Mouse (Mus musculus) CH12.LX (cell line): ENCODE results near the gene Armcx5. TPM values are rescaled to one million over a fixed set of nuclear protein-coding genes. Genes with fewer than 3 reads are reported as not detected.
A peak's percentile ranks its signal among the peaks of the same experiment; 100 is the strongest.

Experiments used
- DNase-seq: peaks from one replicate; pipeline ENCODE4 v3.0.0-alpha.2; 2013; ENCODE audit errors: extremely low read depth
- H3K27ac ChIP-seq: 2 replicates; pipeline ENCODE4 v1.5.1; 2012; ENCODE audit warnings: low read depth, mild to moderate bottlenecking, control low read depth, moderate library complexity; ENCODE audit not compliant: insufficient read depth
- H3K27me3 ChIP-seq: replicated peaks from 2 replicates; pipeline ENCODE3; 2012; ENCODE audit warnings: inconsistent platforms
- H3K36me3 ChIP-seq, 2 experiments: replicated peaks in 1 of 2; 2 replicates each; pipeline versions ENCODE3 to v1.6.1; 2012; ENCODE audit warnings: inconsistent platforms in 1 of 2, low read length in 1 of 2, mild to moderate bottlenecking in 1 of 2, mixed read lengths in 1 of 2, moderate library complexity in 1 of 2; ENCODE audit not compliant: control insufficient read depth in 1 of 2, insufficient read depth in 1 of 2
- H3K4me1 ChIP-seq, 2 experiments: 2 replicates each; pipeline ENCODE4 v1.6.1; 2012; ENCODE audit warnings: inconsistent platforms in 1 of 2, moderate library complexity in 1 of 2; ENCODE audit not compliant: insufficient read depth in 2 of 2, control insufficient read depth in 1 of 2
- H3K4me2 ChIP-seq: 2 replicates; pipeline ENCODE4 v1.6.1; 2012; ENCODE audit warnings: low read depth, mild to moderate bottlenecking, control low read depth; ENCODE audit not compliant: poor library complexity, insufficient read depth, severe bottlenecking
- H3K4me3 ChIP-seq, 3 experiments: fragments of 150-350 bp in 1 of 3; sonication (generic) in 1 of 3; replicated peaks in 1 of 3; 2 replicates each; pipeline versions ENCODE3 to v1.5.1; 2011 to 2012; ENCODE audit warnings: low read depth in 2 of 3, low read length in 2 of 3, mild to moderate bottlenecking in 2 of 3, moderate library complexity in 2 of 3, control low read depth in 1 of 3, improper control_type of control experiment in 1 of 3, inconsistent platforms in 1 of 3, mixed read lengths in 1 of 3; ENCODE audit not compliant: poor library complexity in 1 of 3
- H3K79me2 ChIP-seq: replicated peaks from 2 replicates; pipeline ENCODE4 v1.6.1; 2012; ENCODE audit warnings: mild to moderate bottlenecking, moderate library complexity; ENCODE audit not compliant: control insufficient read depth, poor library complexity, insufficient read depth, severe bottlenecking; ENCODE audit errors: extremely low read depth
- H3K9ac ChIP-seq: 2 replicates; pipeline ENCODE4 v1.6.1; 2012; ENCODE audit warnings: low read depth, mild to moderate bottlenecking, control low read depth, moderate library complexity; ENCODE audit not compliant: insufficient read depth
- H3K9me3 ChIP-seq: replicated peaks from 2 replicates; pipeline ENCODE3; 2012; ENCODE audit warnings: low read length, inconsistent platforms, mixed read lengths
- CHD2 ChIP-seq: IDR thresholded peaks from 2 replicates; pipeline ENCODE4 v1.6.1; 2011; ENCODE audit warnings: low read length, improper control_type of control experiment
- CTCF ChIP-seq, 2 experiments: IDR thresholded peaks in 1 of 2; conservative IDR thresholded peaks in 1 of 2; 2 replicates each; pipeline ENCODE4 v1.5.1; 2011 to 2012; ENCODE audit warnings: low read depth in 2 of 2, low read length in 2 of 2, improper control_type of control experiment in 1 of 2, inconsistent platforms in 1 of 2, mild to moderate bottlenecking in 1 of 2, moderate library complexity in 1 of 2
- ELF1 ChIP-seq: IDR thresholded peaks from 2 replicates; pipeline ENCODE4 v1.6.1; 2014; ENCODE audit warnings: low read depth, mild to moderate bottlenecking, inconsistent platforms, low read length, improper control_type of control experiment
- GABPA ChIP-seq: IDR thresholded peaks from 2 replicates; pipeline ENCODE4 v1.6.1; 2012; ENCODE audit warnings: low read depth, low read length, improper control_type of control experiment, inconsistent platforms; ENCODE audit not compliant: insufficient replicate concordance
- HCFC1 ChIP-seq: IDR thresholded peaks from 2 replicates; pipeline ENCODE4 v1.6.1; 2012; ENCODE audit warnings: low read depth, mild to moderate bottlenecking, inconsistent platforms, low read length, improper control_type of control experiment
- JUND ChIP-seq: conservative IDR thresholded peaks from 2 replicates; pipeline ENCODE4 v1.6.1; 2011; ENCODE audit warnings: low read depth, low read length, improper control_type of control experiment
- MAFK ChIP-seq: IDR thresholded peaks from 2 replicates; pipeline ENCODE4 v1.6.1; 2011; ENCODE audit warnings: low read length, improper control_type of control experiment; ENCODE audit not compliant: insufficient replicate concordance
- MXI1 ChIP-seq: IDR thresholded peaks from 2 replicates; pipeline ENCODE4 v1.6.1; 2011; ENCODE audit warnings: mild to moderate bottlenecking, low read depth, low read length, improper control_type of control experiment
- NELFE ChIP-seq: IDR thresholded peaks from 2 replicates; pipeline ENCODE4 v1.6.1; 2011; ENCODE audit warnings: low read depth, low read length, improper control_type of control experiment
- PAX5 ChIP-seq: IDR thresholded peaks from 2 replicates; pipeline ENCODE4 v1.6.1; 2012; ENCODE audit warnings: low read length, inconsistent platforms, mixed read lengths
- POLR2AphosphoS2 ChIP-seq: IDR thresholded peaks from 2 replicates; pipeline ENCODE4 v1.6.1; 2011; ENCODE audit warnings: low read depth, low read length, improper control_type of control experiment
- RAD21 ChIP-seq: IDR thresholded peaks from 2 replicates; pipeline ENCODE4 v1.6.1; 2011; ENCODE audit warnings: low read depth, mild to moderate bottlenecking, low read length, improper control_type of control experiment, moderate library complexity
- SMC3 ChIP-seq: IDR thresholded peaks from 2 replicates; pipeline ENCODE4 v1.6.1; 2011; ENCODE audit warnings: low read depth, low read length, improper control_type of control experiment
- TCF12 ChIP-seq: IDR thresholded peaks from 2 replicates; pipeline ENCODE4 v1.6.1; 2014; ENCODE audit warnings: low read depth, mild to moderate bottlenecking, inconsistent platforms, low read length, improper control_type of control experiment
- USF1 ChIP-seq: IDR thresholded peaks from 2 replicates; pipeline ENCODE4 v1.6.1; 2014; ENCODE audit warnings: low read depth, mild to moderate bottlenecking, inconsistent platforms, low read length, improper control_type of control experiment
- USF2 ChIP-seq: conservative IDR thresholded peaks from 2 replicates; pipeline ENCODE4 v1.6.1; 2011; ENCODE audit warnings: low read depth, low read length, improper control_type of control experiment
- ZC3H11A ChIP-seq: IDR thresholded peaks from 2 replicates; pipeline ENCODE4 v1.6.1; 2012; ENCODE audit warnings: low read depth, mild to moderate bottlenecking, inconsistent platforms, low read length, improper control_type of control experiment
- ZKSCAN1 ChIP-seq: IDR thresholded peaks from 2 replicates; pipeline ENCODE4 v1.6.1; 2012; ENCODE audit warnings: low read depth, inconsistent platforms, low read length, improper control_type of control experiment, borderline replicate concordance
- ZMIZ1 ChIP-seq: IDR thresholded peaks from 2 replicates; pipeline ENCODE4 v1.6.1; 2012; ENCODE audit warnings: low read depth, mild to moderate bottlenecking, inconsistent platforms, low read length, improper control_type of control experiment
- ZNF384 ChIP-seq: IDR thresholded peaks from 2 replicates; pipeline ENCODE4 v1.6.1; 2012; ENCODE audit warnings: low read depth, low read length, improper control_type of control experiment, inconsistent platforms
- dilution Hi-C: fragments of 300-500 bp; cut with MboI; formaldehyde crosslinking; loops from 2 replicates; pipeline ENCODE4 v1.14.3; 2020; ENCODE audit warnings: low sequenced_read_pairs; ENCODE audit not compliant: extremely low pct_unique_long_range_greater_than_20kb, extremely low pct_ligation_motif_present
- in situ Hi-C: fragments of 300-500 bp; cut with MboI; formaldehyde crosslinking; loops from 3 replicates; pipeline ENCODE4 v1.14.3; 2019; ENCODE audit warnings: low sequenced_read_pairs, low pct_ligation_motif_present, low pct_unique_long_range_greater_than_20kb, mixed read lengths
- polyA plus RNA-seq: library from polyadenylated mRNA; unstranded; fragments of >175 nt; gene quantifications from 2 replicates; pipeline ENCODE4 v1.2.1, GENCODE M21; 2012; ENCODE audit warnings: low read depth; ENCODE audit not compliant: insufficient read length
- total RNA-seq, 2 experiments: library from RNA; depleted of rRNA; stranded (reverse); fragments of 300-350 nt in 1 of 2; fragments of >200 nt in 1 of 2; gene quantifications; 2 replicates each; pipeline ENCODE4 v1.2.3; 2012 to 2014

Gene Armcx5
- total and polyA plus RNA-seq, 3 experiments = 5.6 to 10.9 (median 7.5) TPM

DNA sequence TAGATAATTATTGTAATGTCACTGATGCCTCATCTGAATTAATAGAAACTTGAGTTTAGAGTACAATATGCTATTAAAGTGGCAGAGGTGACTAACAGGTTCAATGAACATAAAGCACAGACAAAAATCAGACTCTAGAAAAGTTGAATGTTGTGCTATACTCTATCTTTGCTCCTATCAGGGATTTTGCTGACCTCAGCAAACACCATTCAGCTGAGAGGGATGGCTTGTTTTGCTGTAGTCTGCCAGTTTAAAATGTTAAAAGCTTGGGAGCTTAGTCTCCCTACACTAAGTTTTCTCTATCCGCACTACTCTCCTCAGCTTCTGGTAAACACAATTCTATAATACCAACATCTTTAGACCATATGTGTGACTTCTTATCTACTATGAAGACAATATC is 39.4 kb upstream of the Armcx5 start:
- TF ChIP-seq ELF1 = no peak
- no peak for TF ChIP-seq ZNF384
- TF ChIP-seq MAFK = peak; percentile 87
- H3K9ac ChIP-seq = no peak overlapping the region
- H3K4me2 ChIP-seq = no peak overlapping the region
- no peak overlapping the region for H3K27ac ChIP-seq
- no peaks in the 10 kb centered on the region for H3K4me1 ChIP-seq
- no peak overlapping the region for H3K4me3 ChIP-seq
- dilution Hi-C loops (no loop called here), in situ Hi-C loops (no loop called here)
- no peaks in the 10 kb centered on the region for H3K36me3 ChIP-seq
- no peak for DNase-seq
- H3K9me3 ChIP-seq = no peaks in the 10 kb centered on the region
- H3K27me3 ChIP-seq = no peaks in the 10 kb centered on the region
- no peaks in the 10 kb centered on the region for H3K79me2 ChIP-seq

DNA sequence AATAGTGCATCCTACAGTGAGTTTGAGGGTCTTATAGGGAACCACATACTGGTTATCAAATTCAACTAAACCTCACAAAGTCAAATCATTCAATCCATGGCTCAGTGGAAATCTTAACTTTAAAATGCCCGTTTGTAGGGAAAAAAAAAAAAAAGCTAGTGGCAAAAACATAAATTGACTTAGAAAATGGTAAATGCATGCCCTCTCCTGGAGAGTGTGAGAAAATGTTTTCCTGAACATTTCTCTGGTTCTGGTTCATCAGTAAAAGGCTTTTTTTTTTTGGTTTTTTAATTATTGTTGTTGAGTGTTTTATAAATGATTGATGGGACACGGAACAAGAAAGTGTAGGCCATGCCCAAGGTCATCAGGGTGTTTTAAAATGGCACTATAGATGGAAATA is 38.2 kb upstream of the Armcx5 start:
- no peak for DNase-seq
- Histone ChIP-seq H3K36me3 (no peaks in the 10 kb centered on the region), H3K4me2 (no peak overlapping the region), H3K9ac (no peak overlapping the region), H3K27ac (no peak overlapping the region), H3K9me3 (no peaks in the 10 kb centered on the region), H3K4me3 (no peak overlapping the region), H3K4me1 (no peaks in the 10 kb centered on the region), H3K27me3 (no peaks in the 10 kb centered on the region), H3K79me2 (no peaks in the 10 kb centered on the region)
- TF ChIP-seq ZC3H11A (no peak), USF1 (no peak), GABPA (no peak), RAD21 (peak; percentile 48), TCF12 (no peak), PAX5 (no peak), ZMIZ1 (no peak), USF2 (no peak), ZNF384 (peak; percentile 93), MXI1 (no peak), JUND (no peak), ZKSCAN1 (no peak), CHD2 (no peak), CTCF (conservative IDR thresholded peaks at IDR 0.05 in 1 of 2, IDR thresholded peaks at IDR 0.05 in 1 of 2; ENCODE audit: low read depth in 2 of 2, low read length in 2 of 2) (peak in 1 of 2 experiments; percentile 46; a peak in 2 of 4 replicates), NELFE (no peak), POLR2AphosphoS2 (no peak), HCFC1 (no peak), SMC3 (peak; percentile 29; the same call in 1 of the 2 replicates)
- dilution Hi-C loops = no loop called here
- in situ Hi-C loops = no loop called here
